Mouse (Mus musculus) testis, adult 2 months (tissue): ENCODE results near the gene Anxa5.

ENCODE experiments used
- CTCF ChIP-seq: fragments of 200-500 bp; IDR thresholded peaks from 2 replicates; pipeline ENCODE4 v1.5.1; 2012; ENCODE audit warnings: low read depth, mild to moderate bottlenecking, inconsistent platforms, low read length, moderate library complexity; ENCODE audit not compliant: control insufficient read depth, insufficient read depth, insufficient replicate concordance
- POLR2A ChIP-seq: fragments of 200-500 bp; IDR thresholded peaks from 2 replicates; pipeline ENCODE4 v1.6.1; 2012; ENCODE audit warnings: low read depth, mild to moderate bottlenecking, inconsistent platforms, low read length, moderate library complexity; ENCODE audit not compliant: control insufficient read depth

DNA sequence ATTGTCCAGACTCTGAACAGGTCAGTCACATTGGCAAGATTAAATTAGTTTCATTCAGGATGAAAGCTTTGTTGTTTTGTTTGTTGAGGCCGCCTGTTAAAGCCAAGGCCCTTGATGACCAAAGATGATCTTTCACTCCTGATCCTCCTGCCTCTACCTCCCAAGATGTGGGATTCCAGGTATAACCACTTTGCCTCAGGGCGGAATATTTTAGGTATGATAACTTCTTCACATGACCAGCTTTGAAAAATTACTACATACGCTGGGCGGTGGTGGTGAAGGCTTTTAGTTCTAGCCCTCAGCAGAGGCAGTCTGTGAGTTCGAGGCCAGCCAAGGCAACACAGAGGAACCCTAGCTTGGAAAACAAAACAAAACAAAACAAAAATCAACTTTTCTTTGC is 1.3 kb downstream of the Anxa5 start:
- TF ChIP-seq CTCF (no peak), POLR2A (no peak)
